12 mouse cellular contexts compared by ENCODE assay signal in the genomic region with DNA sequence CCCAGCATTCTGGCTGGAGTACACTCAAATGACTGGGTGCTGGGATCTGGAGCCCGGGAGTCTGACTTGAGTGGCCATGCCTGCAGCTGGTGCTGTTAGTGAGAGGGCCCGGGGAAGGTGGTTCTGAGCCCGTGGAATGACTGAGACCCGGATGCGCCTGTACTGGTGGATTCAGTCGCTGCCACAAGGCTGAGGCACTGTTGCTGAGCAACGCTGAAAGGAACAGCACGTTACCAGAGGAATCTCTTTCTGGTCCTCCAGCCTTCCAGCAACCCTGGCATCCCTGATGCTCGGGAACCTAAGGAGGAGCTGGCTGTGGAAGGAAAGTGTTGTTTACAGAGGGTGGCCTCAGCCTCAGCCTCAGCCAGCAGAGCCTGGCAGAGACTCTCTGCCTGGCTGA.
DNase-seq lines count a peak whose midpoint lies in the region; TF ChIP-seq lines count a peak whose summit lies in the region.
"Had no signal": no experiment of that assay in that cellular context is flagged by ENCODE, and none has a peak within 500 bp of the region (broad histone marks: within the 10 kb centered on the region; RNA-seq: fewer than 3 reads in every experiment).

No protein-coding gene starts in this region.

- DNase-seq in cerebellum, postnatal 14 days: peak; percentile 17 to 18
- DNase-seq in cerebellum, adult 11-12 months: no peak
- peak; percentile 52 to 73 for DNase-seq in layer of hippocampus, adult 8-10 months (ENCODE audit: low spot score in 2 of 2)
- DNase-seq in left cerebral cortex, postnatal 36 days (ENCODE audit: low spot score in 2 of 2): peak; percentile 61 to 67
- DNase-seq in thymus, adult 18-20 months: no peak
- DNase-seq in lung, postnatal 4 days: no peak
- no peak for DNase-seq in adrenal gland, postnatal 25 days
- DNase-seq: adrenal gland, adult 8-10 months; gastrocnemius, postnatal 36 days had no signal

- H3K4me1 ChIP-seq in cortical plate, adult 2 months (ENCODE audit: control insufficient read depth, insufficient read depth, low read length): peaks cover 2% of the 10 kb centered on the region
- H3K4me1 ChIP-seq: liver, embryonic 15.5 days had no signal

- intact Hi-C loops in left cerebral cortex, postnatal 36 days (cut with DNase I): no loop called here

- no peak for TF ChIP-seq POLR2A in cortical plate, adult 2 months (IDR thresholded peaks at IDR 0.05; ENCODE audit: extremely low read depth, insufficient read depth, low read length)

- H3K27ac ChIP-seq in cortical plate, adult 2 months (ENCODE audit: insufficient read depth, low read length): peak overlapping the region; percentile 53
- H3K27ac ChIP-seq: liver, embryonic 15.5 days had no signal

- TF ChIP-seq CTCF in cortical plate, adult 2 months (IDR thresholded peaks at IDR 0.05; ENCODE audit: extremely low read depth, insufficient read depth, low read length): no peak

- H3K4me3 ChIP-seq in cortical plate, adult 2 months (ENCODE audit: insufficient read depth, low read length): no peak overlapping the region
- H3K4me3 ChIP-seq: erythroblast, embryonic 14.5 days; liver, embryonic 15.5 days had no signal

Comparison
In these comparisons a context has a peak if more than half of its experiments do, and no peak if none do; other contexts are left out.
1. DNase-seq: peak in cerebellum, postnatal 14 days (2 of 2), layer of hippocampus, adult 8-10 months (2 of 2) and left cerebral cortex, postnatal 36 days (2 of 2); none in cerebellum, adult 11-12 months (single experiment), thymus, adult 18-20 months (0 of 2), lung, postnatal 4 days (0 of 2) and adrenal gland, postnatal 25 days (single experiment).